In genomic region chr11:100833466-100833865, GRCm38 (mm10) we compare ENCODE assay signal across 10 mouse cellular contexts. TPM values are rescaled to one million over a fixed set of nuclear protein-coding genes. Genes with fewer than 3 reads are reported as not detected.
DNase-seq lines count a peak whose midpoint lies in the region; ATAC-seq and TF ChIP-seq lines count a peak whose summit lies in the region.
"Had no signal": no experiment of that assay in that cellular context is flagged by ENCODE, and none has a peak within 500 bp of the region (broad histone marks: within the 10 kb centered on the region; RNA-seq: fewer than 3 reads in every experiment).

No protein-coding gene starts in this region.

- TF ChIP-seq CTCF in kidney, adult 2 months (conservative IDR thresholded peaks at IDR 0.05; ENCODE audit: insufficient read depth, insufficient read length, low read depth, low read length): peak; percentile 92

- H3K4me2 ChIP-seq in kidney, embryonic 15.5 days: no peak overlapping the region
- no peak overlapping the region for H3K4me2 ChIP-seq in intestine, embryonic 16.5 days (ENCODE audit: low read depth, low read length)
- H3K4me2 ChIP-seq in forebrain, embryonic 14.5 days (ENCODE audit: low read length): no peak overlapping the region
- H3K4me2 ChIP-seq: embryonic facial prominence, embryonic 12.5 days had no signal

- no peak overlapping the region for H3K4me3 ChIP-seq in kidney, adult 2 months (ENCODE audit: insufficient read depth, low read depth, low read length)
- H3K4me3 ChIP-seq in kidney, embryonic 15.5 days (replicated peaks): no peak overlapping the region
- H3K4me3 ChIP-seq in intestine, embryonic 16.5 days (ENCODE audit: low read length): no peak overlapping the region
- no peak overlapping the region for H3K4me3 ChIP-seq in forebrain, embryonic 14.5 days (ENCODE audit: low read depth, low read length)
- H3K4me3 ChIP-seq: embryonic facial prominence, embryonic 12.5 days had no signal

- TF ChIP-seq POLR2A in kidney, adult 2 months (IDR thresholded peaks at IDR 0.05; ENCODE audit: low read depth, low read length): no peak

- no peak overlapping the region for H3K27ac ChIP-seq in kidney, adult 2 months (ENCODE audit: insufficient read depth, low read depth, low read length)
- H3K27ac ChIP-seq in kidney, embryonic 15.5 days: no peak overlapping the region
- H3K27ac ChIP-seq in intestine, embryonic 16.5 days (ENCODE audit: low read length): no peak overlapping the region
- H3K27ac ChIP-seq in forebrain, embryonic 14.5 days (ENCODE audit: low read depth, low read length): no peak overlapping the region
- H3K27ac ChIP-seq: embryonic facial prominence, embryonic 12.5 days; macrophage had no signal

- ATAC-seq in kidney, embryonic 15.5 days (replicated peaks; ENCODE audit: low FRiP score): no peak
- ATAC-seq in intestine, embryonic 16.5 days: peak; percentile 65
- ATAC-seq in forebrain, embryonic 14.5 days: no peak

- no peaks in the 10 kb centered on the region for H3K9me3 ChIP-seq in kidney, embryonic 15.5 days (replicated peaks)
- no peaks in the 10 kb centered on the region for H3K9me3 ChIP-seq in intestine, embryonic 16.5 days (ENCODE audit: control insufficient read depth, low read length)
- H3K9me3 ChIP-seq in forebrain, embryonic 14.5 days (replicated peaks; ENCODE audit: control insufficient read depth, low read length): no peaks in the 10 kb centered on the region
- H3K9me3 ChIP-seq: embryonic facial prominence, embryonic 12.5 days had no signal

- 33% methylated on average over 7 of the region's 7 CpGs for WGBS in kidney, adult 2 months
- 60% methylated on average over 7 of the region's 7 CpGs for WGBS in kidney, embryonic 15.5 days
- WGBS in intestine, embryonic 16.5 days: 54% methylated on average over 7 of the region's 7 CpGs
- 73% methylated on average over 7 of the region's 7 CpGs for WGBS in forebrain, embryonic 14.5 days

- H3K9ac ChIP-seq in kidney, embryonic 15.5 days: no peak overlapping the region
- H3K9ac ChIP-seq in intestine, embryonic 16.5 days (ENCODE audit: low read depth, low read length): no peak overlapping the region
- H3K9ac ChIP-seq in forebrain, embryonic 14.5 days (ENCODE audit: low read length): no peak overlapping the region
- H3K9ac ChIP-seq: embryonic facial prominence, embryonic 12.5 days had no signal

- DNase-seq in kidney, adult 2 months: peak; percentile 71
- peak; percentile 48 for DNase-seq in urinary bladder, postnatal 14 days (ENCODE audit: low spot score)
- no peak for DNase-seq in urinary bladder, postnatal 25 days (ENCODE audit: low spot score)
- DNase-seq in yolk sac, embryonic 10.5 days (ENCODE audit: low spot score): peak; percentile 41
- DNase-seq in frontal cortex, postnatal 25 days (ENCODE audit: low spot score in 2 of 2): no peak
- DNase-seq in forebrain, embryonic 14.5 days (ENCODE audit: low spot score): no peak

- no peaks in the 10 kb centered on the region for H3K36me3 ChIP-seq in kidney, adult 2 months (ENCODE audit: control insufficient read depth, insufficient read depth, low read length)
- no peaks in the 10 kb centered on the region for H3K36me3 ChIP-seq in kidney, embryonic 15.5 days
- no peaks in the 10 kb centered on the region for H3K36me3 ChIP-seq in intestine, embryonic 16.5 days (ENCODE audit: control insufficient read depth, insufficient read depth, low read length)
- no peaks in the 10 kb centered on the region for H3K36me3 ChIP-seq in forebrain, embryonic 14.5 days (ENCODE audit: control insufficient read depth, insufficient read depth, low read length)
- H3K36me3 ChIP-seq: embryonic facial prominence, embryonic 12.5 days had no signal

- H3K4me1 ChIP-seq in kidney, adult 2 months (ENCODE audit: control insufficient read depth, insufficient read depth, low read length): 0 out of 2 replicates have a peak, but pooled peaks cover 7% of the 10 kb centered on the region
- peaks cover 14% of the 10 kb centered on the region for H3K4me1 ChIP-seq in kidney, embryonic 15.5 days
- H3K4me1 ChIP-seq in intestine, embryonic 16.5 days (ENCODE audit: control insufficient read depth, insufficient read depth, low read length): peaks cover 4% of the 10 kb centered on the region; the same call in 1 of the 2 replicates
- H3K4me1 ChIP-seq in forebrain, embryonic 14.5 days (ENCODE audit: control insufficient read depth, insufficient read depth, low read length): no peaks in the 10 kb centered on the region

- no peaks in the 10 kb centered on the region for H3K27me3 ChIP-seq in kidney, adult 2 months (replicated peaks; ENCODE audit: control insufficient read depth, insufficient read depth, low read length)
- no peaks in the 10 kb centered on the region for H3K27me3 ChIP-seq in kidney, embryonic 15.5 days
- no peaks in the 10 kb centered on the region for H3K27me3 ChIP-seq in intestine, embryonic 16.5 days (replicated peaks; ENCODE audit: control insufficient read depth, insufficient read depth, low read length)
- H3K27me3 ChIP-seq in forebrain, embryonic 14.5 days (replicated peaks; ENCODE audit: control insufficient read depth, insufficient read depth, low read length): no peaks in the 10 kb centered on the region
- H3K27me3 ChIP-seq: embryonic facial prominence, embryonic 12.5 days had no signal

RNA-seq across cellular contexts. Expression of gene Stat5b, which starts 17.1 kb away (rescaled TPM):
- 23.2 and 24.0 TPM in 2 replicates for polyA plus RNA-seq in kidney, adult 2 months (2012; rRNA removed)
- 19.6 and 19.9 TPM in 2 replicates for polyA plus RNA-seq in kidney, embryonic 15.5 days (2015; fragmentation: Nextera tagmentation; extraction: Ambion mirVana)
- 20.5 and 22.8 TPM in 2 replicates for polyA plus RNA-seq in intestine, embryonic 16.5 days (2015; fragmentation: Nextera tagmentation; extraction: Ambion mirVana)
- polyA plus RNA-seq in forebrain, embryonic 14.5 days (2014; fragmentation: Nextera tagmentation; extraction: Ambion mirVana): 10.9 and 11.4 TPM in 2 replicates

RNA-seq across cellular contexts. Expression of gene Stat5a, which starts 25.7 kb away (rescaled TPM):
- 15.8 and 16.6 TPM in 2 replicates for polyA plus RNA-seq in kidney, adult 2 months (2012; rRNA removed)
- polyA plus RNA-seq in kidney, embryonic 15.5 days (2015; fragmentation: Nextera tagmentation; extraction: Ambion mirVana): 3.1 and 3.7 TPM in 2 replicates
- 5.8 and 6.2 TPM in 2 replicates for polyA plus RNA-seq in intestine, embryonic 16.5 days (2015; fragmentation: Nextera tagmentation; extraction: Ambion mirVana)
- polyA plus RNA-seq in forebrain, embryonic 14.5 days (2014; fragmentation: Nextera tagmentation; extraction: Ambion mirVana): 0.69 and 0.96 TPM in 2 replicates

Comparison
In these comparisons a context has a peak if more than half of its experiments do, and no peak if none do; other contexts are left out.
1. DNase-seq: peak in kidney, adult 2 months (single experiment), urinary bladder, postnatal 14 days (single experiment) and yolk sac, embryonic 10.5 days (single experiment); none in urinary bladder, postnatal 25 days (single experiment), frontal cortex, postnatal 25 days (0 of 2) and forebrain, embryonic 14.5 days (single experiment).